Mouse (Mus musculus) neural tube, embryonic 11.5 days (tissue): ENCODE results near the gene Ccl27b. TPM values are rescaled to one million over a fixed set of nuclear protein-coding genes. Genes with fewer than 3 reads are reported as not detected.
"Not testable (repeated sequence)": the region's sequence is repeated elsewhere in the genome, so short reads cannot be mapped to it uniquely, and the experiment has no call there.

Experiments
- ATAC-seq: fragments of 200-750 bp; cut with Nextera tagmentation; 2 replicates; pipeline ENCODE4 v1.8.0; 2017; ENCODE audit warnings: moderate number of reproducible peaks, mild to moderate bottlenecking, moderate TSS enrichment, moderate library complexity; ENCODE audit not compliant: insufficient read depth, low FRiP score, low TSS enrichment
- DNase-seq: peaks from one replicate; pipeline ENCODE4 v3.0.0-alpha.2; 2015; ENCODE audit warnings: low spot score
- H3K27ac ChIP-seq: fragments of 300-500 bp; sonication (generic); 2 replicates; pipeline ENCODE4 v1.5.1; 2014; ENCODE audit warnings: low read depth, mild to moderate bottlenecking, low read length
- H3K27me3 ChIP-seq: fragments of 300-500 bp; sonication (generic); 2 replicates; pipeline ENCODE4 v1.6.1; 2014; ENCODE audit warnings: mild to moderate bottlenecking, low read length, mixed read lengths; ENCODE audit not compliant: control insufficient read depth, insufficient read depth
- H3K36me3 ChIP-seq: fragments of 300-500 bp; sonication (generic); 2 replicates; pipeline ENCODE4 v1.6.1; 2014; ENCODE audit warnings: mild to moderate bottlenecking, low read length, moderate library complexity, mixed read lengths; ENCODE audit not compliant: control insufficient read depth, insufficient read depth
- H3K4me1 ChIP-seq: fragments of 300-500 bp; sonication (generic); 2 replicates; pipeline ENCODE4 v1.6.1; 2014; ENCODE audit warnings: low read length, mixed read lengths; ENCODE audit not compliant: control insufficient read depth, insufficient read depth
- H3K4me2 ChIP-seq: fragments of 300-500 bp; sonication (generic); 2 replicates; pipeline ENCODE4 v1.6.1; 2014; ENCODE audit warnings: low read depth, mild to moderate bottlenecking, moderate library complexity
- H3K4me3 ChIP-seq: fragments of 300-500 bp; sonication (generic); 2 replicates; pipeline ENCODE4 v1.5.1; 2014; ENCODE audit warnings: low read depth, low read length
- H3K9ac ChIP-seq: fragments of 300-500 bp; sonication (generic); 2 replicates; pipeline ENCODE4 v1.6.1; 2014; ENCODE audit warnings: mild to moderate bottlenecking, low read length
- H3K9me3 ChIP-seq: fragments of 300-500 bp; sonication (generic); 2 replicates; pipeline ENCODE4 v1.6.1; 2016; ENCODE audit warnings: low read length; ENCODE audit not compliant: control insufficient read depth
- WGBS: fragments of 180-500 bp; shearing (Covaris S2); extraction: QIAGEN DNeasy Blood & Tissue Kit; methylation state at CpG from one replicate; pipeline ENCODE4 v1.1.7; 2014; 5-methylcytosine and 5-hydroxymethylcytosine counted together
- polyA plus RNA-seq: library from polyadenylated mRNA; unstranded; fragments of >200 nt; fragmentation: Nextera tagmentation; extraction: Ambion mirVana; gene quantifications from 2 replicates; pipeline ENCODE4 v1.2.1, GENCODE M21; 2014

Ccl27b gene
- polyA plus RNA-seq, 1 experiment from 2014 or later: not detected

- not testable (repeated sequence) for H3K27me3 ChIP-seq, H3K9me3 ChIP-seq, H3K36me3 ChIP-seq, H3K4me1 ChIP-seq, H3K9ac ChIP-seq, H3K4me2 ChIP-seq, DNase-seq, H3K4me3 ChIP-seq, H3K27ac ChIP-seq
- ATAC-seq: 0 out of 2 replicates have a peak, but pooled peaks have one; percentile 35
- no CpG with 5 or more reads among the region's 18 CpGs for whole genome bisulfite sequencing
These were observed 27.1 kb downstream of the Ccl27b start for GRCm38 (mm10) chr4:42682183-42682524.

Other genes starting within 250 kb of the Ccl27b start
- gene Gm21586, start 215.9 kb upstream of the Ccl27b start, polyA plus RNA-seq: not detected in 2 replicates
- 0.13 TPM in 1 of 2 replicates, not detected in the other for gene Gm2163, start 188.5 kb upstream of the Ccl27b start, polyA plus RNA-seq
- gene Fam205a2, start 127.1 kb upstream of the Ccl27b start, polyA plus RNA-seq: 0.16 TPM in 1 of 2 replicates, not detected in the other
- gene Gm10591, start 43.1 kb upstream of the Ccl27b start, polyA plus RNA-seq: not detected in 2 replicates
- not detected in 2 replicates for gene Gm2564, start 25.5 kb upstream of the Ccl27b start, polyA plus RNA-seq
- gene Il11ra2, start 6.6 kb downstream of the Ccl27b start, polyA plus RNA-seq: not detected in 2 replicates
- 1.2 TPM in 1 of 2 replicates, not detected in the other for gene 4930578G10Rik, start 80.3 kb downstream of the Ccl27b start, polyA plus RNA-seq
- gene Ccl19, start 101.3 kb downstream of the Ccl27b start, polyA plus RNA-seq: not detected in 2 replicates
- 0.97 and 1.0 TPM in 2 replicates for gene Ccl21a, start 118.7 kb downstream of the Ccl27b start, polyA plus RNA-seq
- 0.15 TPM in 1 of 2 replicates, not detected in the other for gene Fam205a1, start 198.6 kb downstream of the Ccl27b start, polyA plus RNA-seq
- gene Gm12394, start 201.5 kb downstream of the Ccl27b start, polyA plus RNA-seq: 0.69 and 0.73 TPM in 2 replicates
- gene Fam205c, start 219.0 kb downstream of the Ccl27b start, polyA plus RNA-seq: 0.55 and 1.4 TPM in 2 replicates